Mouse (Mus musculus) CD8-positive naive resting alpha-beta T cell, adult 2 months (primary cell): ENCODE results near the gene Prdm5.

Experiments used
- DNase-seq, 2 experiments: peaks; one replicate each; pipeline ENCODE4 v3.0.0; 2022; ENCODE audit warnings: low read depth in 2 of 2, low spot score in 2 of 2

Gene Prdm5

DNA sequence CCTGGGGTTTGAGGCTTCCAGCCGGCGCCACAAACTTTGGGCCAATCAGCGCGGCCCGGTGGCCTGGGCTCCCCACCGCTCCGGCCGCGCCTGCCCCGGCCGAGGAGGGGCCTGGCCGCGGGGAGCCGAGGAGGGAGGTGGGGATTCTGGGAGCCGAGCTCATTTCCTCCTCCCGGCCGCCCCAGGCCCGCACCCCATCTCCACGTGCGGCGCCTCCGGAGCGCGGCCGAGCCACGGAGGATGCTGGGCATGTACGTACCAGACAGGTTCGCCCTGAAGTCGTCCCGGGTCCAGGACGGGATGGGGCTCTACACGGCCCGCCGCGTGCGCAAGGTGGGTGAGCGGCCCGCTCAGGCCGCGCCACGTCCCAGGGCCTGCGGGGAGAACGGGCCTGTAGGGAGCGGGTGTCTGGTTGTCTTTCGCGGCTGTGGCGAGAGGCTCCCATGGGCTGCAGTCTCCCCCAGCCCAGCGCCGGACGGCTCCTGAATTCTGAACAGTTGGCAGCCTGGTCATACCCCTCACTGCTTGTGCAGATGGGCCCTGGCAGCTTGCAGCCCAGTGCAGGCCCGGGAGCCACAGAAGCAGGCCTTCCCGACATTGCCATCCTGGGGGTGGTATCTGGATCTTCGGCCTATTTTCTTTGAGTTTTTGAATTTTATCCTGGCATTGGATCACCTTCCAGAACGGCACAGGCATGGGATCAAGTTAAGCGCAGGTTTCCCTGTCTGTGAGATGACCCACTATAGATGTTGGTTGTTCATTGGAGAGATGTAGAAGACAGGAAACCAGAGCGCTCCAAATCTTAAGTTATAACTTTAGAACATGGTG is at the start of gene Prdm5:
TSS of gene Prdm5 (plus strand) at position 128 of the 828 bp plus-strand sequence.
- DNase-seq: peak in 1 of 2 experiments; percentile 2

DNA sequence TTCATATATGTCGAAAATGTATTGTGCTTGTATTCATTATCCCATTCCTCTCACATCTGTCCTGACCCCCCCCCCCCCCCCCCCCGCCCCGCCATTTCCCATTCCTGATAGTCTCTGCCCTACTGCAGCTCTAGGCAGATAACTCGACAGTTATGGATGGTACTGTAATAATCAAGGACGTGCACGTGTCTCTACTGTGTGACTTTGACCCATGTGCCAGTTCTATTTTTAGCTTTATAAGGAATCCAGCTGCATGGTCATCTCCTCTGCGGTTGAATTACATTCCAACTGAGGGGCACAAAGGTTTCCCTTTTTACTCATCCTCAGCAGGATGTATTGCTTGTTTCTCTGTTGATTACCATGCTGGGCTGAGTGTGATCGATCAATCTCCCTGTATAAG is 39.3 kb upstream of the Prdm5 start:
- DNase-seq: no peak

DNA sequence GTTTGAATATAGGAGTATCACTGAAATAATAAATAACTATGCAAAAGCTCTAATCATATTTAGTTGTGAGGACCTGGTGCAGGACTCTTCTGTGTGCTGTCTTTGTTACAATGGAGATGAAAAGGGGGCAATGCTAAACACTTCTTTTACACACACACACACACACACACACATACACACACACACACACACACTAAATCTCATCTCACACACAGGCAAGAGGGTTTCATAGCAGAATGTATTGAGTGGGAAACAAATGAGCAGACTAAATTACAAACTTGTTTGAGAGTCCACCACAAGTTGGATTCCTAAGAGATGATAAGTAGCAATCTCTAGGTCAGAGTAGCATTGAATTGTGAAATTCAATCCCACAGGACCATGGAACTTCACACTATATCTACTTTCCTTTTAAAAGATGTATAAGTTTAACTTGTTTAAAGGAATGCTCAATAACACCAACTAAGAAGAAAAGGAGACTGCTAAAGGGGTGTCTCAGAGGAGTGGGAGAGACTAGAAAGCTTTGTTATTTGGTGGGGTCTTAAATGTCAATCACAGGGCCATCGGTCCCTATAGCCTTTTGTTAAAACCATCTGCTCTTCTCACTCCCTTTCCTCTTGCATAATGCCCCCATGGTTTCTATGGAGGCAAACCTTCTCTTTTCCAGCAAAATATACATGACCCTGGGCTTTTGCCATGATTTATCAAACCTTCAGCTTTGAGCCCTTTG is 35.5 kb upstream of the Prdm5 start:
- DNase-seq: no peak

- no peak for DNase-seq
Measured at GRCm38 (mm10) chr6:65743871-65744202, 35.0 kb upstream of the Prdm5 start.

DNA sequence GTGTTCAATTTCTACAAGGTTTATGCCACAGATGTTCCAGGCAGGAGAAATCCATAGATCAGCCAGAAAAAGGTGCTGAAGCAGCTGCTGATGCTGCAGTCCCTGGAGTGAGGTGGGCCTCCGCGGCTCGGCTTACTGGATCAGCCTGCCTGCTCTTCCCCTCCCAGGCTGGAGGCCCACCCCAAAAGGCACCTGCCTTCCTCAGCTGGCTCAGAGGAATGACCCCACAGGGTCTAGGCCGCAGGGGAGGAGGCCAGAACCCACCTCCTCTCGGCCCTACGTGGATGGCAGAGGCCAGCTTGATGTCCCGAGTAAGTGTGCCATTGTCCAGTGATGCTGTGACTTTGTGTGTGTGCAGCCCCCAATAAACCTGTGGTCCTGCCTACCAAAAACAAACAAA is 20.6 kb upstream of the Prdm5 start:
- DNase-seq: no peak

DNA sequence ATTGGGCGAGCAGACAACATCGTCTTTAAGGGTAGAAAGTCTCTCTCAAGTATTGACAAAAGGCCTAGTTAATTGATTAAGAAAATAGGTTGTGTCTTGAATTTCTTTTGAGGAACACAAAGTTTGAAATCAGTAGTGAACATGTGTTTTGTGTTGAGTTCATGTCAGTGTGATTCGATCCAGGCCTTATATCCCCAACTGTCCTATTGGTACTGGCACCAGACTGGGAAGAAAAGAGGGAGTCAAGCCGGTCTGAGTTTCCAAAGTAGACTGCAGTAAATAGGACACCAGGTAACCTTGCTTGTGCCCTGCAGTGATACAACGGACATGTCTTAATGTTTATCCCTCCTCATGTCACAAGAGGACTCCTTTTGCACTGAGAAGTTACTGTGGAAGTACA is 19.6 kb upstream of the Prdm5 start:
- DNase-seq: no peak

GRCm38 (mm10) chr6:65760073-65760472 is 18.7 kb upstream of the Prdm5 start:
- no peak for DNase-seq

DNA sequence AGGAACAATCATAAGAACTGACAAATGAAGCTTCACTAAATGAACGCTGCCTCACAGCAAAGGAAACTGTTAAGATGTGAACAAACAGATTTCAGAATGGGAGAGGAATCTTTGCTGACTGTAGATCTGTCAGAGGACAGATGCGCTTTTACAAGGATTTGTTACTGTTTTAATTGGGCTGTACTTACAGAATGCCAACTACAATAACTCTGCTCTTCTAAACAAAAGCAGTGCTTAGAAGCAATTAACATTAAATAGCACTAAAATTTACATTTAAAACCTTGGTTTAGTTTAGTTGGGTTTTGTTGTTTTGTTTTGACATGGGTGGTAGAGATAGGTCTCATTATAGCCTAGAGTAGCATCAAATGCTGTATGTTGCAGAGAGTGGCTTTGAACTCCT is 14.3 kb upstream of the Prdm5 start:
- no peak for DNase-seq

- no peak for DNase-seq
Measured at GRCm38 (mm10) chr6:65765057-65765456, 13.7 kb upstream of the Prdm5 start.

- no peak for DNase-seq
Measured at GRCm38 (mm10) chr6:65765752-65766397, 12.9 kb upstream of the Prdm5 start.

- no peak for DNase-seq
Measured at GRCm38 (mm10) chr6:65767911-65768310, 10.9 kb upstream of the Prdm5 start.

GRCm38 (mm10) chr6:65773566-65773965 is 5.2 kb upstream of the Prdm5 start:
- DNase-seq: no peak

DNA sequence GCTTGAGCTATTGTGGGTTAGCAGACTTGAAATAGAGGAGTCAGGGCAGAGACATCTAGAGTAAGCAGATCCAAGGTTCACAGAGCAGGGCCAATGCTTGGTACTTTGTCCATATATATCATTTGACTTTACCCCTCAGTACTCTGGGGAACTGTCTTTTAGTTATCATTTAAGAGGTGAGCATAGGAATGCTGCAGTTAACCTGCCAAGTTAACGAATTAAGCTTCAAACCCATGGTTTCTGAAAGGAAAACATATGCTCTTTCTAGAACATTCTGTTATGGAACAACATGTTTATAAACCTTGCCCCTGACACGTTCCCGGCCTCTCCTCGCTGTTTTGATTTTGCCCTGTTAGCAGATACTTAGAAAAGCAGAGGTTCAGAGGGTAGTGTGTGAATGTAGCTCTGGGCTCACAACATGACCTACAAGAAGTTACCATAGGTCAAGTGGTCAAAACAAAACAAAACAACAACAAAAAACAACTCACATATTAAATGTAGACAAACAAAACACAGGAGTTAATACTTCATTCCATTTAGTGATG is 973 bp downstream of the Prdm5 start:
- no peak for DNase-seq

GRCm38 (mm10) chr6:65781441-65781840 is 2.7 kb downstream of the Prdm5 start:
- DNase-seq: no peak

GRCm38 (mm10) chr6:65783670-65784069 is 4.9 kb downstream of the Prdm5 start:
- no peak for DNase-seq

DNA sequence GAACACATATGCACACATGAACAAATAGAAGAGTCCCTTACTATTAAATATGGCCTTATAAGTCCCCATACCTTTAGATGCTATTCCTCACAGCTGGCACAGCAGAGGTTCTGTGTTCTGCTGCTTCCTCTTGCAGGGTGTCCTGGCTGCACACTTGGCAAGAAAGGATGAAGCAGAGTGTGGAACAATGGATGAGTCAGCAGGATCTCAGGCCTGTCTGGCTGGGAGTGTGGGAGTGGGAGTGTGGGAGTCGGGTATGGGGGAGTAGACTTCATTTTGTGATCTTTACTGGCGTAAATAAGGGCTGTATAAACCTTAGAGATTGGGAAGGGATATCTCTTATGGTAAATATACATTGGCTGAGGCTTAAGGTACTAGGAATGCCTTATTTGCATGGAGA is 14.1 kb downstream of the Prdm5 start:
- no peak for DNase-seq

DNA sequence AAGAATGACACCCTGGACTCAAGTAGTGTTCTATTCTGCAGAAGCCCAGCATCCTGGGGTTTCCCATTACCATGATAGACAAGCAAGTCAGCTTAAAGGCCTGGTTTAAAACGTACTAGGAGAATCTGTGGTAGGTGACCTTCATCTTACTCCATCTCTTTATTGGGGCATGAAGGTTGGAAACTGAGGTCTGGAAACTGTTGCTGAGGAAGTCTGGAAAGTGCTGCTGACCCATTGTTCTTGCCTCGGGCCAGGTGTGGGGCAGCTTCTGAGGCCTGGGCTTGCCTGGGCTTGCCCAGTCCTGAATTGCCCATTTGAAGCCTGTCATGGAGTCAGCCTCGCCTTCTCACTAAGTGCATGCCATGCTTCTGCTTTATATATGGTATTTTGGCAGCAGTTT is 17.8 kb downstream of the Prdm5 start:
- no peak for DNase-seq

DNA sequence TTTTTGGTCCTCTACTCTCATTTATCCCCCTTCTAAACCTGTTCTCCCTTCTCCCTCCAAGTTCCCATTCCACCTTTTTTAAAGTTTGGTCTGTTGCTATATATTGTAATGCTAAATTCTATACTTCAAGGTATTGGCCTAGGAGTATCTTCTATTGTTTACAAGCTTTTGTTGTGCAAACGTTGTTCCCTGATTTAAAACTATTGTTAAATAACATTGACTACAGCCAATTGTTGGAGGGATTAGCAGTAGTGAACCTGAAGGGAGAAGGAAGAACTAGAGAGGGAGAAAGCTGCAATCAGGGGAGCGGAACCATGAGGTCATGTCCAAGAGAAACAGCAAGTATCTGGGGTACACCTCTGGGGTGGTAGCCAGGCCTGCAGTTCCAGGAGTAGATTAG is 18.5 kb downstream of the Prdm5 start:
- DNase-seq: no peak

DNA sequence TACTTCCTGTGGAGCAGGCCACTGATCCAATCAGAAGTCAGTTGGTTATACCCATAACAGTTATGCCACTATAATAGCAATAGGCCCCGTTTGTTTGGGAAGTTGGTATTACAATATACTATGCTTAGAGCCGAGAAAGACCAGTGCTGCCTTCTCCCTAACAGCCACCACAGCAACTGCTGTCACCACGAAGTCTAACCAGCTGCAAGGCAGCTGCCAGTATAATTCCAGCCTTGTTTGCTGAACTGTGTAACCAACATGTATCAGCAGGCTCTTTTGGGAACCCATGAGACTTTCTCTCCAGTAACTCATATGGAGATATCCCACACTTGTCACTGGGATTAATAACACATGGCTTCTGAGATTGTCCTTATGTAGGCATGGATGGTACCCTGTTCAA is 19.6 kb downstream of the Prdm5 start:
- DNase-seq: no peak

DNA sequence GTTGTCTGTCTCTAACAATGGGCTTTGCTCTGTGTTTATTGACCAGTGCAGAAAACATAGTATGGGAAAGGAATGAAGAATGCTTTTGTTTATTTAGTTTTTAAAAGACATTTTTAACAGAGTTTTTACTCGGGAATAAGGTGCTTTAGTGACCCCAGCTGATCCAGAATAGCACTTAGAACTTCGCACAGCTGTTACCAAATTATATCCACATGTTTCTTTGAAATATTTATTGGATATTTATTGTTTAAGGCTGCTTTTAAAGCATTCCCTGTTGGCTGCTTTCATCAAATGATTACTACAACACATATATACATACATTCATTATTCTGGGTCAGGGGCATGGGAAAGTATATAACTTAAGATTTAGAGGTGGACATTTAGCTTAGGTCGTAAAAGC is 32.9 kb downstream of the Prdm5 start:
- no peak for DNase-seq

DNA sequence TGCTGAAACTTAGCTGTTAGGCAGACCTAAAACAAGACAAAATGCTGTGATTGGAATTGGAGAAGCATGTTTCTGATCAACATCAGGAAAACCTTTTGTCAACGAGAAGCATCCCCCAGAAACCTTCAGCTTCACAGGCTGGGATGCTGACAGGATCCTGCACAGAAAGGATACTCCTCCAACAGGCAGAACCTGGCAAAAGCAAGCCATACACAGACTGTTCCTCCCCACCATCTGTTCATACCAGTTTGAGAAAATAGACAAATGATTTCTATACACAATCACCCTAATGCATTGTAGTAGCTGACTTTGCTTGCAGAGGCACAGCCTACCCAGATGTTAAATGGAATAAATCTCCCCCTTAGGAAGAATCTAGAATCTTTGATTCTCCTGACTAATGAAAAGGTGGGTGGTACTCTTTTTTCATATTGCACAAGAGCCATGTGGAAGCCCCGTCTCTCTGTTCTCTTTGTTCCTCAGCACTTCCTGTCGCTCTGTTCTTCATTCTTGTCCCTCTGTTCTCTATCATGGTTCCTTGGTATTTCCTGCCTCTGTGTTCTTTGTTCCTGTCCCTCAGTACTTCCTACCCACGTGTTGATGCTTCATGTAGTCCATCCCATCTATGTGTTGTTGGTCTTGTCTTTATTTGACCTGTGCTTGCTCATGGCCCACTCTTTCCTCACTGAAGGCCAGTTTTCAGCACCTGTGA is 39.4 kb downstream of the Prdm5 start:
- no peak for DNase-seq
